Comparison of ENCODE assay signal across 8 mouse cellular contexts in genomic region chr9:50658941-50659388, GRCm38 (mm10). TPM values are rescaled to one million over a fixed set of nuclear protein-coding genes. Genes with fewer than 3 reads are reported as not detected.
DNase-seq lines count a peak whose midpoint lies in the region; ATAC-seq and TF ChIP-seq lines count a peak whose summit lies in the region.

No protein-coding gene starts in this region.

- peaks cover 15% of the 10 kb centered on the region; the same call in 1 of the 2 replicates for H3K36me3 ChIP-seq in lung, embryonic 14.5 days (ENCODE audit: insufficient read depth)
- peaks cover 15% of the 10 kb centered on the region; the same call in 1 of the 2 replicates for H3K36me3 ChIP-seq in forebrain, embryonic 15.5 days
- H3K36me3 ChIP-seq in liver, embryonic 15.5 days (replicated peaks): peaks cover 18% of the 10 kb centered on the region; the same call in 1 of the 2 replicates

- peak overlapping the region; percentile 80 for H3K4me2 ChIP-seq in lung, embryonic 14.5 days
- H3K4me2 ChIP-seq in forebrain, embryonic 15.5 days (replicated peaks): peak overlapping the region; percentile 72
- H3K4me2 ChIP-seq in liver, embryonic 15.5 days: peak overlapping the region; percentile 94

- H3K4me1 ChIP-seq in lung, embryonic 14.5 days (ENCODE audit: insufficient read depth): peaks cover 5% of the 10 kb centered on the region; the same call in 1 of the 2 replicates
- H3K4me1 ChIP-seq in forebrain, embryonic 15.5 days: peaks cover 19% of the 10 kb centered on the region
- H3K4me1 ChIP-seq in liver, embryonic 15.5 days (replicated peaks): peaks cover 28% of the 10 kb centered on the region

- H3K4me3 ChIP-seq in lung, embryonic 14.5 days (ENCODE audit: low read depth, low read length): peak overlapping the region; percentile 87
- peak overlapping the region; percentile 80 for H3K4me3 ChIP-seq in forebrain, embryonic 15.5 days
- H3K4me3 ChIP-seq in liver, embryonic 15.5 days (replicated peaks): peak overlapping the region; percentile 89

- peak overlapping the region; percentile 80 for H3K27ac ChIP-seq in lung, embryonic 14.5 days (ENCODE audit: low read depth)
- peak overlapping the region; percentile 80 for H3K27ac ChIP-seq in forebrain, embryonic 15.5 days (replicated peaks)
- peak overlapping the region; percentile 76 for H3K27ac ChIP-seq in liver, embryonic 15.5 days (replicated peaks)

- no peaks in the 10 kb centered on the region for H3K9me3 ChIP-seq in lung, embryonic 14.5 days (ENCODE audit: low read depth, low read length)
- H3K9me3 ChIP-seq in forebrain, embryonic 15.5 days: no peaks in the 10 kb centered on the region
- H3K9me3 ChIP-seq in liver, embryonic 15.5 days (replicated peaks): no peaks in the 10 kb centered on the region

- TF ChIP-seq CTCF in lung, embryonic 14.5 days (IDR thresholded peaks at IDR 0.05; ENCODE audit: low read depth): no peak

- ATAC-seq in lung, embryonic 14.5 days (ENCODE audit: insufficient read depth): peak; percentile 79
- no peak for ATAC-seq in forebrain, embryonic 15.5 days (replicated peaks)
- no peak; the same call in none of the 2 replicates for ATAC-seq in liver, embryonic 15.5 days (ENCODE audit: insufficient read depth)

- no peaks in the 10 kb centered on the region for H3K27me3 ChIP-seq in lung, embryonic 14.5 days (ENCODE audit: insufficient read depth, low read length)
- no peaks in the 10 kb centered on the region for H3K27me3 ChIP-seq in forebrain, embryonic 15.5 days
- H3K27me3 ChIP-seq in liver, embryonic 15.5 days: no peaks in the 10 kb centered on the region

- under 1% methylated on average over 28 of the region's 28 CpGs for WGBS in lung, embryonic 14.5 days
- WGBS in forebrain, embryonic 15.5 days: under 1% methylated on average over 27 of the region's 28 CpGs
- WGBS in liver, embryonic 15.5 days (ENCODE audit: insufficient replicate concordance): 0% methylated on average over 28 of the region's 28 CpGs

- H3K9ac ChIP-seq in lung, embryonic 14.5 days: peak overlapping the region; percentile 89
- peak overlapping the region; percentile 84 for H3K9ac ChIP-seq in forebrain, embryonic 15.5 days (replicated peaks)
- H3K9ac ChIP-seq in liver, embryonic 15.5 days: peak overlapping the region; percentile 80

- DNase-seq in adrenal gland, postnatal 14 days: peak; percentile 42
- DNase-seq in adrenal gland, adult 18-20 months (ENCODE audit: low spot score in 2 of 2): no peak
- DNase-seq in lung, embryonic 14.5 days: no peak
- no peak for DNase-seq in lung, postnatal 10 days
- no peak for DNase-seq in layer of hippocampus, postnatal 25 days (ENCODE audit: extremely low spot score in 1 of 2, low spot score in 1 of 2)
- no peak for DNase-seq in cerebellum, postnatal 25 days

RNA-seq across cellular contexts. Expression of gene Dlat, which starts 0.6 kb away (rescaled TPM):
- total RNA-seq in adrenal gland, postnatal 14 days (2021): 252 and 279 TPM in 2 replicates
- 100 to 1,000 TPM; 164 to 320 TPM for total RNA-seq in adrenal gland, adult 18-20 months (2021)
- polyA plus RNA-seq in lung, embryonic 14.5 days (2014; fragmentation: Nextera tagmentation; extraction: Ambion mirVana): 53.7 and 55.3 TPM in 2 replicates
- 41.4 and 43.9 TPM in 2 replicates for polyA plus RNA-seq in forebrain, embryonic 15.5 days (2015; fragmentation: Nextera tagmentation; extraction: Ambion mirVana)
- polyA plus RNA-seq in liver, embryonic 15.5 days (2015; fragmentation: Nextera tagmentation; extraction: Ambion mirVana): 23.2 and 24.6 TPM in 2 replicates
- total RNA-seq in layer of hippocampus, postnatal 25 days (2021): 100 to 1,000 TPM; 137 to 141 TPM

RNA-seq across cellular contexts. Expression of gene Nkapd1, which starts 41.7 kb away (rescaled TPM):
- 24.3 and 25.3 TPM in 2 replicates for total RNA-seq in adrenal gland, postnatal 14 days (2021)
- total RNA-seq in adrenal gland, adult 18-20 months (2021): 10 to 100 TPM; 24.5 to 25.6 TPM
- 21.9 and 25.2 TPM in 2 replicates for polyA plus RNA-seq in lung, embryonic 14.5 days (2014; fragmentation: Nextera tagmentation; extraction: Ambion mirVana)
- polyA plus RNA-seq in forebrain, embryonic 15.5 days (2015; fragmentation: Nextera tagmentation; extraction: Ambion mirVana): 22.8 and 23.3 TPM in 2 replicates
- 5.6 and 7.0 TPM in 2 replicates for polyA plus RNA-seq in liver, embryonic 15.5 days (2015; fragmentation: Nextera tagmentation; extraction: Ambion mirVana)
- total RNA-seq in layer of hippocampus, postnatal 25 days (2021): 10 to 100 TPM; 19.3 to 22.8 TPM

RNA-seq across cellular contexts. Expression of gene Pih1d2, which starts 41.8 kb away (rescaled TPM):
- 1.6 and 1.9 TPM in 2 replicates for total RNA-seq in adrenal gland, postnatal 14 days (2021)
- total RNA-seq in adrenal gland, adult 18-20 months (2021): 1 to 10 TPM; 1.2 to 2.1 TPM
- 3.8 and 4.5 TPM in 2 replicates for polyA plus RNA-seq in lung, embryonic 14.5 days (2014; fragmentation: Nextera tagmentation; extraction: Ambion mirVana)
- polyA plus RNA-seq in forebrain, embryonic 15.5 days (2015; fragmentation: Nextera tagmentation; extraction: Ambion mirVana): 3.6 and 5.8 TPM in 2 replicates
- 0.75 and 1.0 TPM in 2 replicates for polyA plus RNA-seq in liver, embryonic 15.5 days (2015; fragmentation: Nextera tagmentation; extraction: Ambion mirVana)
- 1 to 10 TPM; 3.3 to 3.4 TPM for total RNA-seq in layer of hippocampus, postnatal 25 days (2021)

RNA-seq across cellular contexts. Expression of gene Timm8b, which starts 55.3 kb away (rescaled TPM):
- 171 and 184 TPM in 2 replicates for total RNA-seq in adrenal gland, postnatal 14 days (2021)
- total RNA-seq in adrenal gland, adult 18-20 months (2021): 100 to 1,000 TPM; 210 to 223 TPM
- 224 and 244 TPM in 2 replicates for polyA plus RNA-seq in lung, embryonic 14.5 days (2014; fragmentation: Nextera tagmentation; extraction: Ambion mirVana)
- 328 and 352 TPM in 2 replicates for polyA plus RNA-seq in forebrain, embryonic 15.5 days (2015; fragmentation: Nextera tagmentation; extraction: Ambion mirVana)
- 130 and 158 TPM in 2 replicates for polyA plus RNA-seq in liver, embryonic 15.5 days (2015; fragmentation: Nextera tagmentation; extraction: Ambion mirVana)
- 100 to 1,000 TPM; 237 to 253 TPM for total RNA-seq in layer of hippocampus, postnatal 25 days (2021)

RNA-seq across cellular contexts. Expression of gene Sdhd, which starts 55.4 kb away (rescaled TPM):
- total RNA-seq in adrenal gland, postnatal 14 days (2021): 554 and 565 TPM in 2 replicates
- 100 to 1,000 TPM; 260 to 414 TPM for total RNA-seq in adrenal gland, adult 18-20 months (2021)
- 288 and 300 TPM in 2 replicates for polyA plus RNA-seq in lung, embryonic 14.5 days (2014; fragmentation: Nextera tagmentation; extraction: Ambion mirVana)
- 197 and 209 TPM in 2 replicates for polyA plus RNA-seq in forebrain, embryonic 15.5 days (2015; fragmentation: Nextera tagmentation; extraction: Ambion mirVana)
- polyA plus RNA-seq in liver, embryonic 15.5 days (2015; fragmentation: Nextera tagmentation; extraction: Ambion mirVana): 296 and 323 TPM in 2 replicates
- total RNA-seq in layer of hippocampus, postnatal 25 days (2021): 100 to 1,000 TPM; 117 to 132 TPM
